Mouse (Mus musculus) v-Abl transformed pro-B cells (cell line): ENCODE measurements around the gene Habp2.
"Not testable (repeated sequence)": the region's sequence is repeated elsewhere in the genome, so short reads cannot be mapped to it uniquely, and the experiment has no call there.

ENCODE experiments used
- in situ Hi-C, 2 experiments: fragments of 400-800 bp; cut with MboI; formaldehyde crosslinking; loops; one replicate each; pipeline ENCODE4 v1.15.1; 2025; ENCODE audit not compliant: unreplicated experiment in 2 of 2

Habp2 gene

GRCm38 (mm10) chr19:56356480-56357373, 69.8 kb downstream of the Habp2 start:
- in situ Hi-C loops = no loop called here

GRCm38 (mm10) chr19:56357374-56357708, 70.4 kb downstream of the Habp2 start:
- in situ Hi-C loops = not testable (repeated sequence)

- in situ Hi-C loops = no loop called here
Observed at GRCm38 (mm10) chr19:56358890-56359289, 72.0 kb downstream of the Habp2 start.

- in situ Hi-C loops = no loop called here
Observed at GRCm38 (mm10) chr19:56363721-56364460, 77.0 kb downstream of the Habp2 start.

GRCm38 (mm10) chr19:56364563-56364962, 77.6 kb downstream of the Habp2 start:
- in situ Hi-C loops = no loop called here

GRCm38 (mm10) chr19:56366168-56366567, 79.2 kb downstream of the Habp2 start:
- in situ Hi-C loops = no loop called here

GRCm38 (mm10) chr19:56366625-56367024, 79.7 kb downstream of the Habp2 start:
- in situ Hi-C loops = no loop called here

- in situ Hi-C loops = no loop called here
Observed at GRCm38 (mm10) chr19:56367778-56368177, 80.8 kb downstream of the Habp2 start.

GRCm38 (mm10) chr19:56368912-56369311, 82.0 kb downstream of the Habp2 start:
- in situ Hi-C loops = no loop called here
